Mouse (Mus musculus) cerebellum, adult 2 months (tissue): ENCODE results near the gene Mrpl49. TPM values are rescaled to one million over a fixed set of nuclear protein-coding genes. Genes with fewer than 3 reads are reported as not detected.

Source experiments
- DNase-seq, 2 experiments: peaks; one replicate each; pipeline ENCODE4 v3.0.0; 2021
- H3K27ac ChIP-seq: fragments of 200-500 bp; 2 replicates; pipeline ENCODE4 v1.5.1; 2012; ENCODE audit warnings: low read length, control low read depth, inconsistent platforms; ENCODE audit not compliant: insufficient read depth
- H3K27me3 ChIP-seq: fragments of 200-500 bp; 2 replicates; pipeline ENCODE4 v1.6.1; 2012; ENCODE audit warnings: inconsistent platforms, mild to moderate bottlenecking, low read length, moderate library complexity; ENCODE audit not compliant: control insufficient read depth, insufficient read depth
- H3K4me1 ChIP-seq: fragments of 200-500 bp; 2 replicates; pipeline ENCODE4 v1.6.1; 2011; ENCODE audit warnings: low read length; ENCODE audit not compliant: control insufficient read depth, insufficient read depth
- H3K4me3 ChIP-seq: fragments of 200-500 bp; replicated peaks from 2 replicates; pipeline ENCODE3; 2011; ENCODE audit warnings: mild to moderate bottlenecking, low read depth, low read length, control low read depth; ENCODE audit not compliant: insufficient read depth
- CTCF ChIP-seq: fragments of 200-500 bp; IDR thresholded peaks from 2 replicates; pipeline ENCODE4 v1.5.1; 2011; ENCODE audit warnings: low read depth, mild to moderate bottlenecking, control low read depth, low read length, moderate library complexity, borderline replicate concordance; ENCODE audit not compliant: insufficient read depth
- POLR2A ChIP-seq: fragments of 200-500 bp; IDR thresholded peaks from 2 replicates; pipeline ENCODE4 v1.6.1; 2011; ENCODE audit warnings: low read length, control low read depth, borderline replicate concordance; ENCODE audit not compliant: insufficient read depth
- WGBS: fragments of 180-500 bp; shearing (Covaris S2); methylation state at CpG from one replicate; pipeline ENCODE4 v1.1.7; 2018; 5-methylcytosine and 5-hydroxymethylcytosine counted together
- polyA plus RNA-seq: library from polyadenylated mRNA; depleted of rRNA; stranded (reverse); fragments of >200 nt; gene quantifications from 2 replicates; pipeline ENCODE4 v1.2.3, GENCODE M21; 2012

The Mrpl49 gene
- polyA plus RNA-seq, 1 experiment, result 48.7 TPM

- Histone ChIP-seq H3K27ac (no peak overlapping the region), H3K27me3 (no peaks in the 10 kb centered on the region), H3K4me1 (0 out of 2 replicates have a peak, but pooled peaks cover 1% of the 10 kb centered on the region), H3K4me3 (no peak overlapping the region)
- WGBS, result 94% methylated on average over 13 of the region's 13 CpGs
- TF ChIP-seq CTCF (no peak), POLR2A (no peak)
- no peak for DNase-seq
Observed at GRCm38 (mm10) chr19:6088841-6089240, 31.3 kb upstream of the Mrpl49 start.

- Histone ChIP-seq H3K4me3 (no peak overlapping the region), H3K27ac (no peak overlapping the region), H3K4me1 (0 out of 2 replicates have a peak, but pooled peaks cover 3% of the 10 kb centered on the region), H3K27me3 (no peaks in the 10 kb centered on the region)
- DNase-seq, result peak in 1 of 2 experiments; percentile 18
- WGBS, result under 1% methylated on average over 17 of the region's 17 CpGs
- TF ChIP-seq POLR2A, result no peak
- TF ChIP-seq CTCF, result no peak
Observed at GRCm38 (mm10) chr19:6085417-6085879, 27.9 kb upstream of the Mrpl49 start.

GRCm38 (mm10) chr19:6084478-6085248 lies 27.1 kb upstream of the Mrpl49 start, which contains the start of the genes Zfpl1 and Cdca5:
Zfpl1 (minus strand) TSS chr19:6084956.
Cdca5 (plus strand) TSS chr19:6084983.
- peak; percentile 98 to 99 for DNase-seq
- Histone ChIP-seq H3K27me3 (no peaks in the 10 kb centered on the region), H3K4me3 (peak within 1 kb of the TSS; percentile 82), H3K4me1 (0 out of 2 replicates have a peak, but pooled peaks cover 3% of the 10 kb centered on the region), H3K27ac (no peak within 1 kb of the TSS)
- TF ChIP-seq CTCF (no peak), POLR2A (peak; percentile 53; the same call in 1 of the 2 replicates)
- WGBS, result under 1% methylated on average over 58 of the region's 58 CpGs

GRCm38 (mm10) chr19:6082156-6082555 lies 24.6 kb upstream of the Mrpl49 start, which contains the start of gene Gm28374:
Gm28374 (minus strand) TSS chr19:6082256.
- no peak within 1 kb of the TSS for H3K4me3 ChIP-seq
- 0 out of 2 replicates have a peak, but pooled peaks cover 3% of the 10 kb centered on the region for H3K4me1 ChIP-seq
- no peaks in the 10 kb centered on the region for H3K27me3 ChIP-seq
- WGBS, result 29% methylated on average over 9 of the region's 9 CpGs
- no peak within 1 kb of the TSS for H3K27ac ChIP-seq
- DNase-seq, result no peak
- no peak for TF ChIP-seq POLR2A
- TF ChIP-seq CTCF, result no peak

GRCm38 (mm10) chr19:6079983-6080480 lies 22.4 kb upstream of the Mrpl49 start, which contains the start of gene Tmem262:
Tmem262 (plus strand) TSS chr19:6080033.
- H3K4me1 ChIP-seq, result peaks cover 8% of the 10 kb centered on the region
- H3K4me3 ChIP-seq, result no peak within 1 kb of the TSS
- no peak within 1 kb of the TSS for H3K27ac ChIP-seq
- no peaks in the 10 kb centered on the region for H3K27me3 ChIP-seq
- DNase-seq, result no peak
- no peak for TF ChIP-seq CTCF
- no peak for TF ChIP-seq POLR2A
- 90% methylated on average over 12 of the region's 12 CpGs for WGBS

- under 1% methylated on average over 33 of the region's 33 CpGs for WGBS
- DNase-seq, result peak; percentile 89 to 90
- H3K4me3 ChIP-seq, result peak within 1 kb of the TSS; percentile 81
- peaks cover 5% of the 10 kb centered on the region for H3K4me1 ChIP-seq
- no peaks in the 10 kb centered on the region for H3K27me3 ChIP-seq
- TF ChIP-seq POLR2A, result peak; percentile 33; the same call in 1 of the 2 replicates
- no peak for TF ChIP-seq CTCF
- H3K27ac ChIP-seq, result peak within 1 kb of the TSS; percentile 81
Observed at GRCm38 (mm10) chr19:6076564-6077393, 19.2 kb upstream of the Mrpl49 start, which contains the start of gene Vps51. Vps51 (minus strand) TSS chr19:6077231.

GRCm38 (mm10) chr19:6073889-6074288 lies 16.3 kb upstream of the Mrpl49 start:
- no peak for TF ChIP-seq POLR2A
- TF ChIP-seq CTCF, result no peak
- WGBS, result 92% methylated on average over 5 of the region's 5 CpGs
- no peak overlapping the region for H3K4me3 ChIP-seq
- no peak overlapping the region for H3K27ac ChIP-seq
- H3K27me3 ChIP-seq, result no peaks in the 10 kb centered on the region
- no peak for DNase-seq
- H3K4me1 ChIP-seq, result peaks cover 5% of the 10 kb centered on the region
